Mouse (Mus musculus): ENCODE measurements around the gene Asxl2. TPM values are rescaled to one million over a fixed set of nuclear protein-coding genes. Genes with fewer than 3 reads are reported as not detected.
A peak's percentile ranks its signal among the peaks of the same experiment; 100 is the strongest.

Asxl2 gene
- total and polyA plus RNA-seq, 3 experiments: 11.6 to 18.9 (median 15.2) TPM

DNA sequence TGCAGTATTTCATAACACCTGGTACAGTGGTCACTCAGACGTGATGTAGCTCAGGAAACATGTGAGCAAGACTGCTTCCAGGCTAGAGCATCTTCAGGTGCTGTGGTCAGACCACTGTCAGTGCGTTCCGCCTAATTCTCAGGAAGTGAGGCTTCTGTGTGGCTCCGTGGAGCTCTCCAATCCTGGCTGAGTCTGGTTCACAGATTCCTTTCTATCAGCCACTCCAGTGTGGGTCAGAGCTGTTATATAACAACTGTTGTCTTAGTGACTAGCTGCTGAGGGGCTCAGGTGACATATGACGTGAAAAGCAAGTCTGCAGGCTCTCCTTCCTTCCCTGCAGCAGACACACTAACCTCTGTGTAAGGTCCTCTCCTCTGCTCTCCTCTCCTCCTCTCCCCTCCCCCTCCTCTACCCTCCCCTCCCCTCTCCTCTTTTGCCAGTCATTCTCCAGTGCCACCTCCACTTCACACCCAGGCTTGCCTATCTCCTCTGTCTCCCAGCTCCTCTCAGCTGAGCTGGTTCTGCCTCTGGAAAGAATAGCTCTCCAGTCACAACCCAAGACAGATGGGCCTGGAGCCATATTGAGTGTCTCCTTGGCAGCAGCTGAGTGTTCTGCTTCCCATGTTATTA is 122.0 kb downstream of the Asxl2 start:
- Histone ChIP-seq H3K4me3 (replicated peaks in 1 of 3; ENCODE audit: low read depth in 2 of 3, low read length in 2 of 3, poor library complexity in 1 of 3) (no peak overlapping the region), H3K9me3 (replicated peaks; ENCODE audit: low read length) (no peaks in the 10 kb centered on the region), H3K9ac (ENCODE audit: insufficient read depth, low read depth) (no peak overlapping the region), H3K4me1 (ENCODE audit: control insufficient read depth in 1 of 2, insufficient read depth in 2 of 2) (peaks cover 16 to 50% of the 10 kb centered on the region in 2 experiments), H3K79me2 (replicated peaks; ENCODE audit: control insufficient read depth, extremely low read depth, insufficient read depth, poor library complexity, severe bottlenecking) (no peaks in the 10 kb centered on the region), H3K4me2 (ENCODE audit: insufficient read depth, low read depth, poor library complexity, severe bottlenecking) (no peak overlapping the region; the same call in 1 of the 2 replicates), H3K36me3 (replicated peaks in 1 of 2; ENCODE audit: control insufficient read depth in 1 of 2, insufficient read depth in 1 of 2, low read length in 1 of 2) (peaks cover 0 to 6% of the 10 kb centered on the region in 2 experiments), H3K27me3 (replicated peaks) (no peaks in the 10 kb centered on the region), H3K27ac (ENCODE audit: insufficient read depth, low read depth) (no peak overlapping the region)
- dilution Hi-C loops (cut with MboI; ENCODE audit: extremely low pct_ligation_motif_present, extremely low pct_unique_long_range_greater_than_20kb, low sequenced_read_pairs) (no loop called here), in situ Hi-C loops (cut with MboI; ENCODE audit: low pct_ligation_motif_present, low pct_unique_long_range_greater_than_20kb, low sequenced_read_pairs) (no loop called here)
- TF ChIP-seq BHLHE40 (IDR thresholded peaks at IDR 0.05; ENCODE audit: low read depth, low read length): peak; percentile 77
- TF ChIP-seq POLR2AphosphoS2 (IDR thresholded peaks at IDR 0.05; ENCODE audit: low read depth, low read length): no peak
- TF ChIP-seq MXI1 (IDR thresholded peaks at IDR 0.05; ENCODE audit: low read depth, low read length): no peak
- no peak for TF ChIP-seq CHD1 (IDR thresholded peaks at IDR 0.05; ENCODE audit: low read depth, low read length)
- no peak for TF ChIP-seq USF2 (conservative IDR thresholded peaks at IDR 0.05; ENCODE audit: low read depth, low read length)
- peak; percentile 48; the same call in 1 of the 2 replicates for TF ChIP-seq ETS1 (conservative IDR thresholded peaks at IDR 0.05; ENCODE audit: low read depth, low read length)
- no peak for TF ChIP-seq PAX5 (IDR thresholded peaks at IDR 0.05; ENCODE audit: low read length)
- TF ChIP-seq ZMIZ1 (IDR thresholded peaks at IDR 0.05; ENCODE audit: low read depth, low read length): no peak
- no peak for TF ChIP-seq ZNF384 (IDR thresholded peaks at IDR 0.05; ENCODE audit: low read depth, low read length)
- TF ChIP-seq NELFE (IDR thresholded peaks at IDR 0.05; ENCODE audit: low read depth, low read length): no peak
- TF ChIP-seq IRF4 (IDR thresholded peaks at IDR 0.05; ENCODE audit: low read depth, low read length): no peak
- no peak for TF ChIP-seq CTCF (conservative IDR thresholded peaks at IDR 0.05 in 1 of 2, IDR thresholded peaks at IDR 0.05 in 1 of 2; ENCODE audit: low read depth in 2 of 2, low read length in 2 of 2)
- TF ChIP-seq TCF12 (IDR thresholded peaks at IDR 0.05; ENCODE audit: low read depth, low read length): no peak
- no peak for TF ChIP-seq GABPA (IDR thresholded peaks at IDR 0.05; ENCODE audit: insufficient replicate concordance, low read depth, low read length)
- no peak for TF ChIP-seq SMC3 (IDR thresholded peaks at IDR 0.05; ENCODE audit: low read depth, low read length)
- no peak for TF ChIP-seq ELF1 (IDR thresholded peaks at IDR 0.05; ENCODE audit: low read depth, low read length)
- no peak for DNase-seq (ENCODE audit: extremely low read depth)

DNA sequence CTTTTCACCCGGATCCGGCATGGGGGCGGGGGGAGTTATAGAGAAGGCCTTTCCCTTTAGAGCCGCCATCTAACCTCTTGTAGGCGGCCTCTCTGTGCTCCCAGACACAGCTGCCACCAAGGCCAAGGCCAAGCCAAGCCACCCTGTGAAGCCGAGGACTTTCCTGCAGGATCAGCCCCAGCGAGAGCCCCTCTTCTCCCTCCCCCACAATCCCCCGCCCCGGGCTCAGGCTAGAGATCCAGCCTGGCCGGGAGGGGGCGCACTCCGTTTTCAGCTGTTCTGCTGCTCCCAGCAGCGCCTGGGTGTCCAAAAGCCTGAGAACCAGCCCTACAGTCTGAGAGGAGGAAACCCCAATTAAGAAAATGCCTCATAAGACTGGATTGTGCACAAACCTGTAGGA is 123.6 kb downstream of the Asxl2 start:
- in situ Hi-C loops (cut with MboI; ENCODE audit: low pct_ligation_motif_present, low pct_unique_long_range_greater_than_20kb, low sequenced_read_pairs): loop anchor here (25.0 kb wide), 1 partner anchor 1362 kb away; the partner anchor contains the start of genes Atad2b and Ubxn2a
- no peaks in the 10 kb centered on the region for H3K27me3 ChIP-seq (replicated peaks)
- H3K27ac ChIP-seq (ENCODE audit: insufficient read depth, low read depth): no peak overlapping the region
- H3K9me3 ChIP-seq (replicated peaks; ENCODE audit: low read length): no peaks in the 10 kb centered on the region
- dilution Hi-C loops (cut with MboI; ENCODE audit: extremely low pct_ligation_motif_present, extremely low pct_unique_long_range_greater_than_20kb, low sequenced_read_pairs): no loop called here
- H3K4me1 ChIP-seq (ENCODE audit: control insufficient read depth in 1 of 2, insufficient read depth in 2 of 2): peaks cover 15 to 39% of the 10 kb centered on the region in 2 experiments; a peak in 3 of 4 replicates
- peaks cover 0 to 11% of the 10 kb centered on the region in 2 experiments for H3K36me3 ChIP-seq (replicated peaks in 1 of 2; ENCODE audit: control insufficient read depth in 1 of 2, insufficient read depth in 1 of 2, low read length in 1 of 2)
- no peak overlapping the region for H3K4me3 ChIP-seq (replicated peaks in 1 of 3; ENCODE audit: low read depth in 2 of 3, low read length in 2 of 3, poor library complexity in 1 of 3)
- no peak overlapping the region for H3K9ac ChIP-seq (ENCODE audit: insufficient read depth, low read depth)
- no peak overlapping the region for H3K4me2 ChIP-seq (ENCODE audit: insufficient read depth, low read depth, poor library complexity, severe bottlenecking)
- DNase-seq (ENCODE audit: extremely low read depth): no peak
- H3K79me2 ChIP-seq (replicated peaks; ENCODE audit: control insufficient read depth, extremely low read depth, insufficient read depth, poor library complexity, severe bottlenecking): no peaks in the 10 kb centered on the region
- TF ChIP-seq ZKSCAN1 (IDR thresholded peaks at IDR 0.05; ENCODE audit: borderline replicate concordance, low read depth, low read length) (no peak), POLR2A (IDR thresholded peaks at IDR 0.05; ENCODE audit: low read depth, low read length) (no peak), TCF12 (IDR thresholded peaks at IDR 0.05; ENCODE audit: low read depth, low read length) (no peak), CTCF (conservative IDR thresholded peaks at IDR 0.05 in 1 of 2, IDR thresholded peaks at IDR 0.05 in 1 of 2; ENCODE audit: low read depth in 2 of 2, low read length in 2 of 2) (peak in 1 of 2 experiments; percentile 49; a peak in 2 of 4 replicates)

Other genes with a start within 250 kb of the Asxl2 start
- 60.1 and 68.2 TPM in 2 replicates for gene Rab10, start 116.9 kb upstream of the Asxl2 start, total RNA-seq (2012; rRNA removed)
- 91.8 and 109 TPM in 2 replicates for gene Rab10, start 116.9 kb upstream of the Asxl2 start, total RNA-seq (2014; rRNA removed)
- 108 and 111 TPM in 2 replicates for gene Rab10, start 116.9 kb upstream of the Asxl2 start, polyA plus RNA-seq (2012; ENCODE audit: insufficient read length, low read depth)
- 3.6 and 5.5 TPM in 2 replicates for gene Kif3c, start 61.7 kb upstream of the Asxl2 start, total RNA-seq (2012; rRNA removed)
- gene Kif3c, start 61.7 kb upstream of the Asxl2 start, total RNA-seq (2014; rRNA removed): 2.8 and 3.5 TPM in 2 replicates
- gene Kif3c, start 61.7 kb upstream of the Asxl2 start, polyA plus RNA-seq (2012; ENCODE audit: insufficient read length, low read depth): 5.7 and 5.9 TPM in 2 replicates
- 23.4 and 26.0 TPM in 2 replicates for gene Dtnb, start 145.5 kb downstream of the Asxl2 start, total RNA-seq (2012; rRNA removed)
- gene Dtnb, start 145.5 kb downstream of the Asxl2 start, total RNA-seq (2014; rRNA removed): 6.9 and 8.1 TPM in 2 replicates
- 17.4 and 18.9 TPM in 2 replicates for gene Dtnb, start 145.5 kb downstream of the Asxl2 start, polyA plus RNA-seq (2012; ENCODE audit: insufficient read length, low read depth)